8 mouse cellular contexts compared by ENCODE assay signal in genomic region chr19:10033211-10033973, GRCm38 (mm10). TPM values are rescaled to one million over a fixed set of nuclear protein-coding genes. Genes with fewer than 3 reads are reported as not detected.
DNase-seq lines count a peak whose midpoint lies in the region; ATAC-seq and TF ChIP-seq lines count a peak whose summit lies in the region.

No protein-coding gene starts in this region.

- H3K27ac ChIP-seq in cortical plate, adult 2 months (ENCODE audit: insufficient read depth, low read length), result no peak overlapping the region
- no peak overlapping the region; the same call in 1 of the 2 replicates for H3K27ac ChIP-seq in layer of hippocampus, adult 2 months
- no peak overlapping the region for H3K27ac ChIP-seq in lung, postnatal 0 days (ENCODE audit: low read length)

- intact Hi-C loops in heart, postnatal 10 days (cut with DNase I), result loop anchor here (2.0 kb wide), 1 partner anchor 117 kb away; no protein-coding TSS in a partner anchor

- ATAC-seq in lung, postnatal 0 days, result peak; percentile 40; the same call in 1 of the 2 replicates

- no peak for TF ChIP-seq EP300 in lung, postnatal 0 days (IDR thresholded peaks at IDR 0.05)

- no peak for TF ChIP-seq POLR2A in cortical plate, adult 2 months (IDR thresholded peaks at IDR 0.05; ENCODE audit: extremely low read depth, insufficient read depth, low read length)

- H3K9me3 ChIP-seq in lung, postnatal 0 days (ENCODE audit: low read length), result no peaks in the 10 kb centered on the region

- no peaks in the 10 kb centered on the region for H3K27me3 ChIP-seq in lung, postnatal 0 days (replicated peaks; ENCODE audit: insufficient read depth, low read length)

- H3K9ac ChIP-seq in lung, postnatal 0 days (replicated peaks; ENCODE audit: low read depth), result no peak overlapping the region

- DNase-seq in B cell, adult 2 months, result peak; percentile 71 to 78
- peak; percentile 60 for DNase-seq in MN1 (ENCODE audit: low spot score)
- peak; percentile 71 to 75 for DNase-seq in heart, postnatal 10 days
- DNase-seq in layer of hippocampus, adult 2 months (ENCODE audit: low spot score in 2 of 2), result peak; percentile 45 to 69
- DNase-seq in lung, postnatal 0 days (ENCODE audit: low spot score), result peak; percentile 83
- peak; percentile 91 for DNase-seq in retina, embryonic 14.5 days (ENCODE audit: low spot score)
- DNase-seq in urinary bladder, postnatal 10 days (ENCODE audit: low spot score), result no peak

- no peak overlapping the region for H3K4me3 ChIP-seq in cortical plate, adult 2 months (ENCODE audit: insufficient read depth, low read length)
- no peak overlapping the region for H3K4me3 ChIP-seq in layer of hippocampus, adult 2 months
- H3K4me3 ChIP-seq in lung, postnatal 0 days (ENCODE audit: low read depth, low read length), result no peak overlapping the region

- 42% methylated on average over 8 of the region's 8 CpGs for WGBS in lung, postnatal 0 days

- TF ChIP-seq CTCF in cortical plate, adult 2 months (IDR thresholded peaks at IDR 0.05; ENCODE audit: extremely low read depth, insufficient read depth, low read length), result peak; percentile 81
- TF ChIP-seq CTCF in layer of hippocampus, adult 2 months (conservative IDR thresholded peaks at IDR 0.05), result peak; percentile 92
- TF ChIP-seq CTCF in lung, postnatal 0 days (IDR thresholded peaks at IDR 0.05), result peak; percentile 95

- no peak overlapping the region for H3K4me2 ChIP-seq in lung, postnatal 0 days (replicated peaks; ENCODE audit: low read depth, low read length)

- no peaks in the 10 kb centered on the region for H3K36me3 ChIP-seq in lung, postnatal 0 days (ENCODE audit: insufficient read depth, low read length)

- H3K4me1 ChIP-seq in cortical plate, adult 2 months (ENCODE audit: control insufficient read depth, insufficient read depth, low read length), result no peaks in the 10 kb centered on the region
- 0 out of 2 replicates have a peak, but pooled peaks cover 2% of the 10 kb centered on the region for H3K4me1 ChIP-seq in lung, postnatal 0 days (ENCODE audit: insufficient read depth, low read depth, low read length)

RNA-seq across cellular contexts. Expression of gene Fads3, which starts 8.0 kb away (rescaled TPM):
- polyA plus RNA-seq in cortical plate, adult 2 months (2012; rRNA removed), result 44.5 and 44.6 TPM in 2 replicates
- 10 to 100 TPM; 39.7 to 45.5 TPM for total RNA-seq in heart, postnatal 10 days (2021)
- total RNA-seq in layer of hippocampus, adult 2 months (2021), result 10 to 100 TPM; 25.0 to 25.6 TPM
- polyA plus RNA-seq in lung, postnatal 0 days (2015; fragmentation: Nextera tagmentation; extraction: Ambion mirVana), result 79.6 and 96.1 TPM in 2 replicates

RNA-seq across cellular contexts. Expression of gene Rab3il1, which starts 31.9 kb away (rescaled TPM):
- 12.9 and 13.6 TPM in 2 replicates for polyA plus RNA-seq in cortical plate, adult 2 months (2012; rRNA removed)
- 10 to 100 TPM; 10.4 to 12.1 TPM for total RNA-seq in heart, postnatal 10 days (2021)
- 10 to 100 TPM in 1 of 2 experiments, 1 to 10 TPM in 1; 9.7 to 10.4 TPM for total RNA-seq in layer of hippocampus, adult 2 months (2021)
- 23.8 and 25.9 TPM in 2 replicates for polyA plus RNA-seq in lung, postnatal 0 days (2015; fragmentation: Nextera tagmentation; extraction: Ambion mirVana)

RNA-seq across cellular contexts. Expression of gene Best1, which starts 32.0 kb away (rescaled TPM):
- 0.98 and 1.1 TPM in 2 replicates for polyA plus RNA-seq in cortical plate, adult 2 months (2012; rRNA removed)
- under 1 TPM; 0.20 to 0.36 TPM for total RNA-seq in heart, postnatal 10 days (2021)
- 1 to 10 TPM; 1.2 to 1.5 TPM for total RNA-seq in layer of hippocampus, adult 2 months (2021)
- 2.0 and 2.3 TPM in 2 replicates for polyA plus RNA-seq in lung, postnatal 0 days (2015; fragmentation: Nextera tagmentation; extraction: Ambion mirVana)

RNA-seq across cellular contexts. Expression of gene Fth1, which starts 53.0 kb away (rescaled TPM):
- 5,395 and 6,156 TPM in 2 replicates for polyA plus RNA-seq in cortical plate, adult 2 months (2012; rRNA removed)
- total RNA-seq in heart, postnatal 10 days (2021), result 1,000 to 10,000 TPM; 1,753 to 1,826 TPM
- total RNA-seq in layer of hippocampus, adult 2 months (2021), result 1,000 to 10,000 TPM; 3,170 to 3,409 TPM
- polyA plus RNA-seq in lung, postnatal 0 days (2015; fragmentation: Nextera tagmentation; extraction: Ambion mirVana), result 3,752 and 3,783 TPM in 2 replicates
